Mouse (Mus musculus) midbrain, embryonic 16.5 days (tissue): ENCODE measurements around the gene Manba. TPM values are rescaled to one million over a fixed set of nuclear protein-coding genes. Genes with fewer than 3 reads are reported as not detected.
"Not testable (repeated sequence)": the region's sequence is repeated elsewhere in the genome, so short reads cannot be mapped to it uniquely, and the experiment has no call there.

Experiments used
- ATAC-seq: fragments of 200-750 bp; cut with Nextera tagmentation; 2 replicates; pipeline ENCODE4 v1.8.0; 2017; ENCODE audit warnings: moderate TSS enrichment
- H3K27ac ChIP-seq: fragments of 300-500 bp; sonication (generic); 2 replicates; pipeline ENCODE4 v1.5.1; 2014; ENCODE audit warnings: mild to moderate bottlenecking, low read length, mixed read lengths
- H3K27me3 ChIP-seq: fragments of 300-500 bp; sonication (generic); 2 replicates; pipeline ENCODE4 v1.6.1; 2014; ENCODE audit warnings: low read depth, low read length, mixed read lengths; ENCODE audit not compliant: control insufficient read depth, insufficient read depth
- H3K36me3 ChIP-seq: fragments of 300-500 bp; sonication (generic); 2 replicates; pipeline ENCODE4 v1.6.1; 2014; ENCODE audit warnings: mild to moderate bottlenecking, low read length, moderate library complexity, mixed read lengths; ENCODE audit not compliant: control insufficient read depth, insufficient read depth
- H3K4me1 ChIP-seq: fragments of 300-500 bp; sonication (generic); 2 replicates; pipeline ENCODE4 v1.6.1; 2014; ENCODE audit warnings: mild to moderate bottlenecking, low read length, mixed read lengths; ENCODE audit not compliant: control insufficient read depth, insufficient read depth
- H3K4me2 ChIP-seq: fragments of 300-500 bp; sonication (generic); 2 replicates; pipeline ENCODE4 v1.6.1; 2014; ENCODE audit warnings: mild to moderate bottlenecking, low read length, mixed read lengths
- H3K4me3 ChIP-seq: fragments of 300-500 bp; sonication (generic); 2 replicates; pipeline ENCODE4 v1.5.1; 2014; ENCODE audit warnings: low read depth, mild to moderate bottlenecking, low read length, moderate library complexity, mixed read lengths
- H3K9ac ChIP-seq: fragments of 300-500 bp; sonication (generic); 2 replicates; pipeline ENCODE4 v1.6.1; 2014; ENCODE audit warnings: low read depth, low read length, mixed read lengths
- H3K9me3 ChIP-seq: fragments of 300-500 bp; sonication (generic); replicated peaks from 2 replicates; pipeline ENCODE4 v1.6.1; 2014; ENCODE audit warnings: mild to moderate bottlenecking, low read length, mixed read lengths; ENCODE audit not compliant: control insufficient read depth, poor library complexity, severe bottlenecking
- WGBS: fragments of 180-500 bp; shearing (Covaris S2); extraction: QIAGEN DNeasy Blood & Tissue Kit; methylation state at CpG from one replicate; pipeline ENCODE4 v1.1.7; 2014; 5-methylcytosine and 5-hydroxymethylcytosine counted together
- polyA plus RNA-seq: library from polyadenylated mRNA; unstranded; fragments of >200 nt; fragmentation: Nextera tagmentation; extraction: Ambion mirVana; gene quantifications from 2 replicates; pipeline ENCODE4 v1.2.1, GENCODE M21; 2015

Gene Manba
- polyA plus RNA-seq, 1 experiment from 2014 or later: 8.4 TPM

DNA sequence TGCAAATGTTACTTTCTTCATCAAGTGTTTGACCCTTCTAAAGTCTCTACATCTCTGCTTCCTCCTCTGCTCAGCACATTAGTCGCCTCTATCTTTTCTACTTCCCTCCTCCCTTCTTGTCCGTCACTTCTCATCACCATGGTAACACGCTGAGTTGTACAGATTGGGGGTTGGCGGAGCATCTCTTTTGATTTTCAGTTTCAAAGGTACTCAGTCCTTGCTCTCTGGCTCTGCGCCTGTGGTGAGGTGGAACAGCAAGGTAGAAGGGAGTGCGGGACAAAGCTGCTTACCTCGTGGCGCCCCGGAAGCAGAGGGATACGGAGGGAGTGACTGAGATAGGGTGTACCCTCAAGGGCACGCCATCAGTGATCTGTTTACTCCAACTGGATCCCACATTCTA, 27.9 kb downstream of the Manba start:
- WGBS: 28% methylated on average over 11 of the region's 11 CpGs
- Histone ChIP-seq H3K27me3 (no peaks in the 10 kb centered on the region), H3K27ac (0 out of 2 replicates have a peak overlapping the region, but pooled peaks have one; percentile 23), H3K9me3 (no peaks in the 10 kb centered on the region), H3K9ac (no peak overlapping the region), H3K4me1 (peaks cover 8% of the 10 kb centered on the region; the same call in 1 of the 2 replicates), H3K4me3 (no peak overlapping the region), H3K36me3 (no peaks in the 10 kb centered on the region), H3K4me2 (peak overlapping the region; percentile 41)
- ATAC-seq: peak; percentile 84

- 77% methylated on average over 14 of the region's 14 CpGs for WGBS
- Histone ChIP-seq H3K4me3 (no peak overlapping the region), H3K9ac (no peak overlapping the region), H3K27me3 (no peaks in the 10 kb centered on the region), H3K36me3 (no peaks in the 10 kb centered on the region), H3K4me2 (no peak overlapping the region), H3K27ac (0 out of 2 replicates have a peak overlapping the region, but pooled peaks have one; percentile 23), H3K4me1 (peaks cover 8% of the 10 kb centered on the region; the same call in 1 of the 2 replicates), H3K9me3 (no peaks in the 10 kb centered on the region)
- 0 out of 2 replicates have a peak, but pooled peaks have one; percentile 3 for ATAC-seq
Measured at GRCm38 (mm10) chr3:135513800-135514425, 28.5 kb downstream of the Manba start.

DNA sequence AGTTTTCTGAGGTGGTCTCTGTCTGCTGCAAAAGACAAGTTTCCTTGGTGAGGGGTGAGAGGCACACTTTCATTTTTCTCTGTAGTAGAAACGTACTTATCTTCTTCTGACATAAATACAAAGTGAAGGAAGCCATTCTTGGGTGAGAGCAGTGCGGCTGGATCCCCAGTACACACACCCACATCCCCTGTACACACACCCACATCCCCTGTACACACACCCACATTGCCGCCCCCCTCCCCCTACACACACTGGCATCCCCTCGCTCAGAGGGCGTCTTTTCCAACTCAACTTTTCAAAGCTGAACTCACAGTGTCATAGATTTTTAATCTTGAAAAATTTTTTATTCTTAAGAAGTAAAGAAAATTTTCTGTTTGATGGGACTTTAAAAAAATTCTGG, 29.8 kb downstream of the Manba start:
- no peak overlapping the region for H3K4me2 ChIP-seq
- H3K36me3 ChIP-seq: no peaks in the 10 kb centered on the region
- no peak overlapping the region for H3K27ac ChIP-seq
- H3K27me3 ChIP-seq: no peaks in the 10 kb centered on the region
- H3K9ac ChIP-seq: no peak overlapping the region
- H3K4me3 ChIP-seq: no peak overlapping the region
- 93% methylated on average over 5 of the region's 5 CpGs for WGBS
- no peak for ATAC-seq
- peaks cover 8% of the 10 kb centered on the region; the same call in 1 of the 2 replicates for H3K4me1 ChIP-seq
- no peaks in the 10 kb centered on the region for H3K9me3 ChIP-seq

- no peak overlapping the region for H3K4me3 ChIP-seq
- H3K9ac ChIP-seq: no peak overlapping the region
- no peaks in the 10 kb centered on the region for H3K27me3 ChIP-seq
- H3K36me3 ChIP-seq: no peaks in the 10 kb centered on the region
- no peak overlapping the region for H3K4me2 ChIP-seq
- H3K9me3 ChIP-seq: no peaks in the 10 kb centered on the region
- WGBS: 60% methylated on average over 6 of the region's 6 CpGs
- ATAC-seq: no peak
- H3K4me1 ChIP-seq: peaks cover 8% of the 10 kb centered on the region; the same call in 1 of the 2 replicates
- H3K27ac ChIP-seq: no peak overlapping the region
Measured at GRCm38 (mm10) chr3:135516891-135517290, 31.5 kb downstream of the Manba start.

DNA sequence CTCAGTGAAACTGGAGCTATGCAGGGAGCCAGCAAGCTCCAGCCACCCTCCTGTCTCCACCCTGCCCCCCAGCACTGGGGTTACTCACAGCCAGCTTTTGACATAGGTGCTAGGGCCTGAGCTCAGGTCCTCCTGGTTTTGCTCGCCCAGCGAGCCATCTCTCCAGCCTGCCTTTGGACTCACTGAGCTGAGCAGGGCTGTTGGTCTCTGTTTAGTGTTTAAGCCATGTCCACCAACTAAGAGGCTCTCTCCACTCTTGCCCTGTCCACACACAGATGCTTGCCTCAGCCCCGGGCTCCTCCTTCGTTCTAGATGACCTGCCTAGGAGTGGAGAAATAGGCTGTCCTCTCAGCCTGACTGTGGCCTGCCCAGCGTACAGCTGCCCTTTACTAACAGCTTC, 33.5 kb downstream of the Manba start:
- H3K36me3 ChIP-seq: no peaks in the 10 kb centered on the region
- H3K27ac ChIP-seq: no peak overlapping the region
- ATAC-seq: no peak
- H3K4me3 ChIP-seq: no peak overlapping the region
- H3K4me2 ChIP-seq: no peak overlapping the region
- peaks cover 2% of the 10 kb centered on the region; the same call in 1 of the 2 replicates for H3K4me1 ChIP-seq
- no peak overlapping the region for H3K9ac ChIP-seq
- WGBS: 81% methylated on average over 5 of the region's 5 CpGs
- no peaks in the 10 kb centered on the region for H3K27me3 ChIP-seq
- no peaks in the 10 kb centered on the region for H3K9me3 ChIP-seq

- WGBS: 80% methylated on average over 6 of the region's 6 CpGs
- no peak overlapping the region for H3K4me3 ChIP-seq
Measured at GRCm38 (mm10) chr3:135519584-135519983, 34.2 kb downstream of the Manba start.

DNA sequence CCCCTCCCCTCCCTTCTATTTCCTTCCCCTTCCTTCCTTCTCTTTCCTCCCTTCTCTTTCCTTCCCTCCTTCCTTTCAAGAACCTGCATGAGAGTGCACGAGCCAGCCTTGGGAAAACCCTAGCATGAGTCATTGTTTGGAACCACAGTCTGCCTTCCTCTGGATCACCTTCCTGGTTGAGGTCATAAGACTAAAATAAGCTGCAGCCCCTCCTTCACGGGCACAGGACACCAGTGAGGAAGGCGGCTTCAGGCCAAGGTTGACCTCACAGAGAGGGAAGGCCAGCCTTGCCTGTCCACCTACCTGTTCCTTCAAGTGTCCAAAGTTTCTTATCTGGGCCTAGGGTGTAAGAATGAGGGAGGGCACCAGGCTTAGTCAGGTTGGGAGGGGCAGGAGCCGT, 36.6 kb downstream of the Manba start:
- H3K36me3 ChIP-seq: no peaks in the 10 kb centered on the region
- no peaks in the 10 kb centered on the region for H3K27me3 ChIP-seq
- no peak overlapping the region for H3K9ac ChIP-seq
- H3K4me2 ChIP-seq: no peak overlapping the region
- ATAC-seq: no peak
- H3K4me3 ChIP-seq: no peak overlapping the region
- WGBS: 78% methylated on average over 4 of the region's 4 CpGs
- no peaks in the 10 kb centered on the region for H3K9me3 ChIP-seq
- no peak overlapping the region for H3K27ac ChIP-seq
- H3K4me1 ChIP-seq: peaks cover 2% of the 10 kb centered on the region; the same call in 1 of the 2 replicates

More at GRCm38 (mm10) chr3:135519584-135519983, 34.2 kb downstream of the Manba start:
- H3K27ac ChIP-seq: no peak overlapping the region
- ATAC-seq: no peak
- H3K9ac ChIP-seq: no peak overlapping the region
- no peaks in the 10 kb centered on the region for H3K9me3 ChIP-seq
- no peak overlapping the region for H3K4me2 ChIP-seq
- H3K4me1 ChIP-seq: peaks cover 2% of the 10 kb centered on the region; the same call in 1 of the 2 replicates
- no peaks in the 10 kb centered on the region for H3K27me3 ChIP-seq
- no peaks in the 10 kb centered on the region for H3K36me3 ChIP-seq

- Histone ChIP-seq H3K4me3 (no peak overlapping the region), H3K9me3 (no peaks in the 10 kb centered on the region), H3K27me3 (no peaks in the 10 kb centered on the region), H3K36me3 (no peaks in the 10 kb centered on the region), H3K4me1 (peaks cover 2% of the 10 kb centered on the region; the same call in 1 of the 2 replicates), H3K9ac (no peak overlapping the region), H3K4me2 (no peak overlapping the region), H3K27ac (no peak overlapping the region)
- WGBS: 55% methylated on average over 16 of the region's 16 CpGs
- no peak for ATAC-seq
Measured at GRCm38 (mm10) chr3:135522618-135523355, 37.4 kb downstream of the Manba start.

DNA sequence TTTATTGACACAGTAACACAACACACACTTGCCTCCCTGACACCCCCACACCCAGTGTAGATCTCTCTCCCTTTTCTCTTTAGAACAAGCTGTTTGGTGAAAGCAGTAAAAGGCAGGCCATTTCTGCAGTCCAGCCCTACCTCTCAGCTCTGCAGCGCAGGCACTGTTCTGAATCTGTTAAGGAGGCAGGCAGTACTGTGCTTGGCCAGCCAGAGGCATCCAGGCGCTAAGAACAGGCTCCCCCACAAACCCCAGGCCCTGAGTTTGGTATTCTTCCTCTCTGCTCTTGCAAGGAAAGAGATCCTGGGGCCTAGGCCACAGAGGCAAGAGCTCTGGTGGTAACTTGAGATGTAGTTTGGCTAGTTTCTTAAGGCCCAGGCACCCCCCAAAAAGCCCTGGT, 39.5 kb downstream of the Manba start:
- not testable (repeated sequence) for H3K9me3 ChIP-seq, H3K9ac ChIP-seq, H3K4me1 ChIP-seq, H3K4me3 ChIP-seq, H3K27me3 ChIP-seq, H3K36me3 ChIP-seq, H3K27ac ChIP-seq, ATAC-seq, H3K4me2 ChIP-seq
- WGBS: 31% methylated on average over 2 of the region's 2 CpGs
